Mouse (Mus musculus) gastrocnemius, adult 8-10 months (tissue): Measurements from ENCODE around the gene Ms4a4c. TPM values are rescaled to one million over a fixed set of nuclear protein-coding genes. Genes with fewer than 3 reads are reported as not detected.
"Not testable (repeated sequence)": the region's sequence is repeated elsewhere in the genome, so short reads cannot be mapped to it uniquely, and the experiment has no call there.

ENCODE experiments used
- DNase-seq, 2 experiments: peaks; one replicate each; pipeline ENCODE4 v3.0.0; 2022; ENCODE audit warnings: low spot score in 2 of 2
- total RNA-seq, 4 experiments: library from RNA; stranded (reverse); gene quantifications; 2 replicates each; pipeline ENCODE4 v1.2.4; 2022

Ms4a4c gene
- total RNA-seq, result not detected

DNA sequence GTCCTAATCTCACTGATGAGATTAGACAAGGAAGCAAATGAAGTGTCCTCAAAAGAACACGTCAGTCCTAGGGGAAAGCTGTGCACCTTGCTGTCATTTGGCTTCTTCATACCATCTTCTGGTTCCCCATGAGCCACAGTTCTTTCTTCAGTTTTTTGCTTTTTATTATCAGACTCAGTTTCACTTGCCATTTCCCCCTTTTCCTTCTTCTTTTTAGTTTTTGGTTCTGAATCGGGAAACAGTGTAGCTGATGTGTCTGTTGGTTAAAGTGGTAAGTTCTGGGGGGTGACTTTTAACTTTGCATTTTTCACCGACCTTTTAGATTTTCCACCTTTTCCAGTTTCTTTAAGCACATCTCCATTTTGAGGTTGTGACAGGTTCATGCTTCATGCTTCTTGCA is at the start of gene Ms4a4c:
Gene Ms4a4c (plus strand): TSS at position 244 of the 400 bp plus-strand sequence.
- DNase-seq, result no peak

DNA sequence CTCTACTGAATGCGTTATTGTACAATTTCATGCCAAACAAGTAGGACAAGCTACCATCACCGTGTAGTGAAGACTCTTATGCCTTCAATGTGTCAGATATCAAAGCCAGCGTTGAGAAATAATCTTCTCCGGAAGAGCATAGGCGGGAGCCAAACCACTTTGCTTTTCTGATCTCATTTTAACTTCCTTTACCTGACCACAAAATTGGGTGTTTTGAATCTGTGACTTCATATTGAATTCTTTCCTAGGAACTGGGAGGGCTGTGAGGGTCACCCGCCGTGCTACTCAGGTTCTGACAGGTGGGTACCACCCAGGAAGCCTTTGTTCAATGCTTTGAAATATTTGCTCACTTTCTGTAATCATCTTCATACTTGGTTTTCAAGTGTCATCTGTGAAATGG is 48.8 kb upstream of the Ms4a4c start:
- DNase-seq, result no peak

DNA sequence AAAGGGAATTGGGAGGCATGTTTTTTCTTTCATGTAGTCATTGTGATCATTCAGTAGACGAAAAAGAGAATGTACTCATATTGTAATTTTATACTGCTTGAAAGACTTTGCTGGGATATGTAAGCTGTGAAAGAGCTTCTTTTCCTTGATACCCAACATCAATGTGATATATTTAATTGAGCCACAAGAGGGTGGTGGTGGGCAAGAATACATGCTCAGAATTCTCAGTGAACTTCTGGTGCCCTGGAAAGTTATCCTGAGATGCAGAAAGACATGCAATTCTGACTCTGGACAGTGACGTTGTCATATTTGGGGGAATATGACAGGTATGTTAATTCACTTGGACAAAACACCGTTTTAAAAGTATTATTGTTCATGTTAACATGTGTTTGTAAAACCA is 44.5 kb upstream of the Ms4a4c start:
- no peak for DNase-seq

DNA sequence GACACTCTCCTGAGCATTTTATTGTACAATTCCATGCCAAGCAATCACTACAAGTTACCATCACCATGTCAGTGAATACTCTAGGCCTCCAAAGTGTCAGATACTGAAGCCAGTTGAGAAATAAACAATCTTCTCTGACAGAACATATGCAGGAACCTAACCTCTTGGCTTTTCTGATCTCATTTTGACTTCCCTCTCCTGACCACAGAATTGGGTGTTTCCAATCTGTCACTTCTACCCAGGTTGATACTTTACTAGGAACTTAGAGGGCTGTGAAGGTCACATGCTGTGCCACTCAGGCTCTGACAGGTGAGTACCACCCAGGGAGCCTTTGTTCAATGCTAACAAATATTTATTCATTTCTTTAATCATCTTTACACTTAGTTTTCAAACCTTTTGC is 42.6 kb upstream of the Ms4a4c start:
- no peak for DNase-seq

DNA sequence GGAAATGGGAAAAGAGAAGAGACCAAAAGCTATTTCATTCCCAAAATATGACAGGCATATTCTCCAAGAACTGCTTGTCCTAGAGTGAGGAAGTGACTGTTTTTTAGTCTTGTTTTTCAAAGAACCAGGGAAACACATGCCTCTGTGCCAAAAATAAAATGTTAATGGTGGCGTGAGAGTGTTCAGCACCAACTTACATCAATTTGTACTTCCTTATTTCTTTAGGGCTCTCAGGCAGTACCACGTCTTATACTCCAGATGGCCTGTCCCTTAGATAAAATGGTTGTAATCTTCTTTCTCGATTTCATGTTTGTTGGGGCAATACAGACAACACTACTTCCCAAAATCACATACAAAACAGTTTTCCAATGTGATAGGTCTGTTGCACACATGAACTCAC is 36.3 kb upstream of the Ms4a4c start:
- no peak for DNase-seq

DNA sequence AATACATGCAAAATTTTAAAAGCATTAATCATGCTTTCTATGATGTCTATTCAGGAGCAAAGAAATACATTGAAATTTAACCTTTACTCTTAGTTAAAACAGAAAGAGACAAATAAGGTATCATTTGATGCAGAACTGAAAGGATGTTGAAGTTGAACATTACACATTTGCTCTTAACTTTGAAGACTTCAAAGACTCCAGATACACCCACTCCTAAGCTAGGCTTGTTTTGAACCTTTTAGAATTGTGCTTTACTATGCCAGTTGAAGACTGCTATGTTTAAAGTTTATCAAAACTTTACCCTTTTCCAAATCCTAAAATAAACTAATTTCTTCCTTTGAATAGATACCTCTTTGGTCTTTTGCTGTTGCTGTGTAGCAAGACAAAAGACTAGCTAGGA is 33.4 kb upstream of the Ms4a4c start:
- no peak for DNase-seq

DNA sequence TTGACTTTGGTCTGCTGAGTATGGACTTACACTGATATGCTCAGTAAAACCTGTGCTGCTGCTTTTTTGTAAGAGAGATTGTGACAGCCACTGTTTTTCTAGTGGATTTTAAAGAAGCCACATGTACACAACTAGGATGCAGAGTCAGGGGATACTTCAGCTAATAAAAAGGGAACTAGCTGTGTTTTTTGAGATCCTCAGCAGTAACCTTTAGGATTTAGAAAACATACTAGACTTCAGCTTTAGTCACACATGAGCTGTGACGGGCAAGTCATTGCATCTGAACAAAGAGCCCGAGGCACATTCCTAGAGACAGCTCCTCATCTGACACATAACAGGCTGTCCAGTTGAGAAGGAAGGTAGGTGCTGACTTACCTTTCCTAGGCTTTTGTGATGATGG is 29.3 kb upstream of the Ms4a4c start, which contains the start of gene Ms4a4a:
Gene Ms4a4a (plus strand): TSS at position 251 of the 400 bp plus-strand sequence.
- DNase-seq, result no peak

DNA sequence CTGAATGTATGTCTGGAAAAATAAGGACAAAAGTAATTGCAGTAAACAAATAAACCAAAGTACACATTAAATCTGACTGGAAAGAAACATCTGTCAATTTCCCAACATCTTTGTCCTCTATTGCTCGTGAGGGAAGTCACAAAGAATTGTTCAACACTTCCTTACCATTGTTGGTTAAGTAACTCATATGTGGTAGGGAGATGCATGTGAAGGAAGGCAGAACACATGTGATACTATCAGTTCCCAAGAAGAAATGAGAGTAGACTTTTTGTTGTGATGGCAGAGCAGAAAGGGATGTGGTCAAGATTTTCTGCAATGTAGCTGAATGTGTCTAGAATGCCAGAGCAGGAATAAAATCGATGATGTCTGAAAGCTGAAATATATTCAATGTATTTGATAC is 28.2 kb upstream of the Ms4a4c start:
- DNase-seq, result no peak

DNA sequence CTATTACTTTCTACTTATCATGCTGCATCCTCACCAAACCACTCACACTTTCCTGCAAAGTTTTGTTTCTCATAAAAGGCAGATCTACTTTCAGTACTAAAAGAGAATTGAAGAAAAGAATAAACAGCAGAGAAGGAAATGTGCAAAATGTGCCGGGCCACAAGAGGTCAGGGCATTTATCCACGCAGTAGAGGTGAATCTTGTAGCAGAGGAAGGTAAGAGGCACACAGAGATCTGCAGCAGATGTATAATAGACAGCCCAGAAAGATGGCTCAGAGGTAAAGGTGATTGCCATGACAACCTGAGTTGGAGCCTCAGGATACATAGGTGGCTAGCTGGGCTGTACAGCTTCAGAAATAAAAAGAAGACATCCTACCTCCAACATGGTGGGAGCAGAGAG is 17.5 kb upstream of the Ms4a4c start:
- no peak for DNase-seq

DNA sequence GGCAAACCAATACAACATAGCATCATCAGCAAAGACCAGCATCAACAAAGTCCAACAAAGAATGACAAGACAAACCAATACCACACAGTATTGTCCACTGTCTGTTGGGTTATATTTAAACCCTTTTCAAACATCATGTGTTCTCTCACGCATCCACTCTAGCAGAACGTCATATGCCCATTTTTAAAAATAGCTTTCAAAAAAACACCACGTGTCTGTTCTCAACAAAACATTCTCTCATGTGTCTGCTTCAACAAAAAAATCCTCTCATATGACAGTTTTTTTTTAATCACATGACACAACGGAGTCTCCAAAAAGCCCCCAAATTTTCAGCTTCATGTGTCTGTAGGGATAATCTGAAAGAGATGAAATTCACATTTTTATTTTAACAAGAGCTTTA is 16.9 kb upstream of the Ms4a4c start:
- no peak for DNase-seq

DNA sequence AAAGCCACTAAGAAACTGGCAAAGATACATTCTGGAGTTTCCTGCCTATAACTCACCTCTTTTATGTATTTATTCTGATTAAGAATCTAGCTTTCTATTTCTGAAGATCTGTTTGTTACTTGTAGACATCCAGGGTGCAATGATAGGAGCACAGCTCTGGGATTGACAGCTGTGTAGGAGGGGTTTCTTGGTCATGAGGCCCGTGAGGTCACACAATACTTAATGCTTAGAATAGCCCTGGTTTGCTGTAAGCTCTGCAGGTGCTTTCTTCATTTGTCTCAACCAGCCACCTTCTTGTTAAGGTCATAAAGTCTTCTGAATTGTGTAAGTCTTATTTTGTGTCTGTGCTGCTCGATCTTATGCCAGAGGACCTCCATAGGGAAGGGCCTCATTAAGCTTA is 15.6 kb upstream of the Ms4a4c start:
- no peak for DNase-seq

DNA sequence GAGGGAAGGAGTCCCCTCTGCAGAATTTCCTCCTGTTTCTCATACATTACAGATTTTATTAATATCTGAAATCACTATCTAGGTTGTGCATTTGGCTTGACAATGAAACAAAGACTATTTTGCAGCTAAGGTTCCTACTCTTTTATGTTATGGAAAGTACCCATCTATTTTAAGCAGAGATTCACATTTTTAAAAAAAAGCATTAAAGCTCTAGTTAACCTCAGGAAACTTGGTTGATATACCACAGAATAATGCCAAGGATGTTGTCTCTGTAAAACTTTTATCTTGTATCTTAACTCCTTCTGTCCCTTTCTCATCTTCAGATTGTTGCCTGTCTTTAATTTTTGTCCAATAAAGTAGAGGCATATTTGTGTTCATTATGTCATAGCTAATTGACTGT is 8.8 kb upstream of the Ms4a4c start:
- DNase-seq, result no peak

DNA sequence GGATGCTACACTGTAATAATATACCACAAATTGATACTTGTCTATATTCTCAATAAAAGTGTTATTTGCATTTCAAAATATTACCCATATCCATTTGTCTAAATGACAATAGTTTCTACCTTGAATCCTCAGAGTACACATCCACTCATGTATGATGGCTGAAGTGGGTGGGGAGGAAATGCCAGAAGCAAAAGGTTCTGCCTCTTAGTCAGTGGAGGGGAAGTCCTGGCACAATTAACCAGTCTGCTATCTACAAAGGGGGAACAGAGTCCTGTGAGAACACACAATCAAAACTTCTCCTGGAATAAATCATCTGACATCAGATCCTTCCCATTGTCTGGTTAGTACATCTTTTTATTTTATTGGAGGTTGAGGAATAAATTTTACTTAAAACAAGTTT is 2.9 kb downstream of the Ms4a4c start:
- DNase-seq, result no peak

DNA sequence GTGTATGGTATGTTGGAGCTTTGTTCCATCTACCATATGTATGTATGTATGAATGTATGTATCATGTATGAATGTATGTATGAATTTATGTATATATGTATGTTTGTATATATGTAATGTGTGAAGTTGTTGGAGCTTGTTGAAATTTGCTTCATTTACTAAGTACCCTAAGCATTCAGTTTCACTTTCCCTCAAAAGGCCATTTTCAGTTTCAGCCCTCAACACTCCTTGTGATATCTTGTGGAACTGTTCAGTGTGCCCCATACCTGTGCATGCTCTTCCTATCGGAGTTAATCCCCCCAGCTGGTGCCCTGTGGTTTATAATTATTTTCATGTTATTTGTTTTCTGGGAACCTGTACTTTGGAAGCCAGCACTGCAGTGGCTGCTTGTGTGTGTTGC is 4.0 kb downstream of the Ms4a4c start:
- DNase-seq, result no peak

DNA sequence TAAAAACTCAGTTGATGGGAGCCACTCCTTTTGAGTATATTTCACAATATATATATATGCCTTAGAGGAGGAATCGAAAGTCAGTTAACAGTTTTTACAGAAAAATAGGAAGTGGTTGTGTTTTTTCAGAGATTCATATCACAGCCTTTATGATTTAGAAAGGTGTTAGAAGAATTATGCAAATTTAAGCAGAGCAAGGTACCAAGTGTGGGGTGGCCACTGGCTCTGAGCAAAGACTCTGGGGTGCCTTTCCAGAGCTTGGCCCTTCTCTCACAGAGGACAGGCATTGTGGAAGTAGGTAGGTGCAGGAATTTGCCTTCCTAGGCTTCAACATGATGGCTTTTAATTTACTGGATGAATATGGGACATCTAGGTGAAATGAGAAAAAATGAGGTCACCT is 7.1 kb downstream of the Ms4a4c start:
- DNase-seq, result no peak

DNA sequence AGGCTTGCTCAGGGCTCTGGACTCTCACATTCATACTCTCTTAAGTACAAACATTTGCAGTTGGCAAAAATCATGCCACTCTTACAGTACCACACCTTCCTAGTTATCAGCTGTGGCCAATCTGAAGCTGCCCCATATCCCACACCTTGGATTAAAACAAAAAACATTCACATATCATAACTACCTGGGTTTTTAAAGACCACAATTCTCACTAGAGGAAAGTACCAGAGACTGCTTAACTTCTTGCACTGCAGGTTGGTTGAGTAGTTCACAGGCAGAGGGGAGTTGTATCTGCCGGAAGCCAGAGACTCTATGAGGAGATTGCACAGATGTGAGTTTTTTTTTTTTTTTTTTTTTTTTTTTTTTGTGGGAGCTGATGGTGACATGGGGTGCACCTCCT is 9.5 kb downstream of the Ms4a4c start:
- no peak for DNase-seq

DNA sequence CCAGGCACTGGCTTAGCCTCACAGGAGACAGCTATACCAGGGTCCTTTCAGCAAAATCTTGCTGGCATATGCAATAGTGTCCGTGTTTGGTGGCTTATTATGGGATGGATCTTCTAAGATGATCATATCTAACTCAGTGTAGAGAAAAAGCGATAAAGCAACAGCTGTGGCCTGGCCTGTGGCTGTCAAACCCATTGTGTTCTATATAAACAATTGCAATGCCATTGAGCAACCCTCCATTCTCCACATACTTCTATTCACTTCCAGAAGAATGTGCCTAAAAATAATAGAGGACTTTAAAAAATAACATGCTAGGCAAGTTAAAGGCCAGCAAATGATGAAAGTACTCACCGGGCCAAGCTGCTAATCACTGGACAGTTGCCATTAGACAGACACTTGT is 11.0 kb downstream of the Ms4a4c start:
- DNase-seq, result no peak

DNA sequence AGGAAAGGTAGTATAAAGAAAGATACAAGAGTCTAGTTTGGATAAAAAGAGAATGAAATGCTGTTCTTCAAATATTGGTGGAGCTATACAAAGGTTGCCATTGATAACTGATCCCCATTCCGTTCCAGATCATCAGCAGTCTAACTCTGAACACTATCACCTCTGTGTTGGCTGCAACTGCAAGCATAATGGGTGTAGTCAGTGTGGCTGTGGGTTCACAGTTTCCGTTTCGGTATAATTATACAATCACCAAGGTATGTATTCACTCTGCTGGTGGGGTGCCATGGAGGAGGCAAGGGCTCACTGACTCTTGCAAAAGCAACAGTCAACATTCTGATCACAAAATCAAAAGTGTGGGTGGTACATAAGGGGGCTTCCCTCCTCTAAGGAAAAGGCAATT is 14.3 kb downstream of the Ms4a4c start:
- not testable (repeated sequence) for DNase-seq

DNA sequence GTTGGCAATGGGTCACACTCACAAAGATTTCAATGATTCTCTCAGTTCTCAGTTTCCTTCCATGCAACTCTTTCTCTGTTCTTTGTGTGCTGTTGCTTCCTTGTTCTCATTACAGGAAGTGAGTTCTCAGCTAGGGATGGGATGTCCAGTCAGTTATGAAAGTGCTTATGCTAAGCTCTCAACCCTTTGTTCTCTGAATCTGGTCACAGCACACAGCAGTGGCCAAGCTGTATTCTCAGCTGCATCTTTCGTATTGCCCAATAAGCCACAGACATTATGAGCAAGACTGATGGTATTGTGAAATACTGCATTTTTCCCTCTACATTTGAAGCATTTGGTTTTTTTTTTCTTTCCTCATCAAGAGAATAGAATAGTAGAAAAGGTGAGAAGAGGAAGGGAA is 26.6 kb downstream of the Ms4a4c start:
- DNase-seq, result not testable (repeated sequence)

DNA sequence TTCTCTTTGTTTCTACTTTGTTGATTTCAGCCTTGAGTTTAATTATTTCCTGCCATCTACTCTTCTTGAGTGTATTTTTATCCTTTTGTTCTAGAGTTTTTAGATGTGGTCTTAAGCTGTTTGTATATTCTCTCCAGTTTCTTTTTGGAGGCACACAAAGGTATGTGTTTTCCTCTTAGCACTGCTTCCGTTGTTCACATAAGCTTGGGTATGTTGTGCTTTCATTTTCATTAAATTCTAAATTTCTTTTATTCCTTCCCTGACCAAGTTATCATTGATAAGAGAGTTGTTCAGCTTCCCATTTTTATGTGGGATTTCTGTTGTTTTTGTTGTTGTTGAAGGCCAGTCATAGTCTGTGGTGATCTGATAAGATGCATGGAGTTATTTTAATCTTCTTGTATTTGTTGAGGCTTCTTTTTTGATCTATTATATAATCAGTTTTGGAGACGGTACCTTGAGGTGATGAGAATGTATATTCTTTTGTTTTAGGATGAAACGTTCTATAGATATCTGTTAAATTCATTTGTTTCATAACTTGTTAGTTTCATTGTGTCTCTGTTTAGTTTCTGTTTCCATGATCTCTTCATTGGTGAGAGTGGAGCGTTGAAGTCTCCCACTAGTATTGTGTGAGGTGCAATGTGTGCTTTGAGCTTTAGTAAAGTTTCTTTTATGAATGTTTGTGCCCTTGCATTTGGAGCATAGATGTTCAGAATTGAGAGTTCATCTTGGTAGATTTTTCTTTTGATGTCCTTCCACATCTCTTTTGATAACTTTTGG is 30.7 kb downstream of the Ms4a4c start:
- no peak for DNase-seq

DNA sequence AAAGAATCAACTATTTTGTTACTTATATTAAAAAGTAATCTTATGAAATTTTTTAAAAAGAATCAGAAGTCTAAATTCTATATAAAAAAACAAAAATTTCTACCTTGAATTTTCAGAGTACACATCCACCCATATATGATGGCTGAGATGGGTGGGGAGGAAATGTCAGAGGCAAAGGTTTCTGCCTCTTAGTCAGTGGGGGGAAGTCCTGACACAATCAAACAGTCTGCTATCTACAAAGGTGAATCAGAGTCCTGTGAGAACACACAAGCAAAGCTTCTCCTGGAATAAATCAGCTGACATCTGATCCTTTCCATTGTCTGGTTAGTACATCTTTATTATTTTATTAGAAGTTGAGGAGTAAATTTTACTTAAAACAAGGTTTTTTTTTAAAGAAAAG is 38.8 kb downstream of the Ms4a4c start, which contains the start of gene Ms4a4b:
Gene Ms4a4b (plus strand): TSS at position 216 of the 400 bp plus-strand sequence.
- DNase-seq, result no peak

DNA sequence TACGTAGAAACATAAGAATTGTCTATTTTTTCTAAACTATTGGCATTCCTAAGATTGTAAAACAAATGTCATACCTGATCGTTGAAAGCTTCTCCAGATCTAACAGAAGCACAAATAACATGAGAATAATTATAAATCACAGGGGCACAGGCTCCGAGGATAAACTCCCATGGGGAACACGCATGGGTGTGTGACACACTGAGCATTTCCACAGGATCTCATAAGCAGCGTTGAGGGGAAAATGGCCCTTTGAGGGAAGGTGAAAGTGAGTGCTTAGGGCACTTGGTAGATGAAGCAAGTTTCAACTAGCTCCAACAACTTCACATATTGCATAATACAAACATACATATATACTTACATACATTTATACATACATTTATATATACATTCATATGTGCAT is 39.4 kb downstream of the Ms4a4c start:
- no peak for DNase-seq

DNA sequence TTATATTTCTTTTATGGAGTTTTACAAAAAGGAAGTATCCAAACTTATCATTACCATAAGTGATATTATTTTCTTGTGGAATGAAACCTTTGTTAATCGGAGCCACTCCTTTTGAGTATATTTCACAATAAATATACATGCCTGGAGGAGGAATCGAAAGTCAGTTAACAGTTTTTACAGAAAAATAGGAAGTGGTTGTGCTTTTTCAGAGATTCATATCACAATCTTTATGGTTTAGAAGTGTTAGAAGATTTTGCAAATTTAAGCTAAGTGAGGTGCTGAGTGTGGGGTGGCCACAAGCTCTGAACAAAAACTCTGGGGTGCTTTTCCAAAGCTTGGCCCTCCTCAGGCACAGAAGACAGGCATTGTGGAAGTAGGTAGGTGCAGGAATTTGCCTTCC is 42.7 kb downstream of the Ms4a4c start:
- DNase-seq, result no peak

DNA sequence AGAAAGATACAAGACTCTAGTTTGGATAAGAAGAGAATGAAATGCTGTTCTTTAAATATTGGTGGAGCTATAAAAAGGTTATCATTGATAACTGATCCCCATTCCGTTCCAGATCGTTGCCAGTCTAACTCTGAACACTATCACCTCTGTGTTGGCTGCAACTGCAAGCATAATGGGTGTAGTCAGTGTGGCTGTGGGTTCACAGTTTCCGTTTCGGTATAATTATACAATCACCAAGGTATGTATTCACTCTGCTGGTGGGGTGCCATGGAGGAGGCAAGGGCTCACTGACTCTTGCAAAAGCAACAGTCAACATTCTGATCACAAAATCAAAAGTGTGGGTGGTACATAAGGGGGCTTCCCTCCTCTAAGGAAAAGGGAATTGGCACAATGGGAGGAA is 54.5 kb downstream of the Ms4a4c start:
- not testable (repeated sequence) for DNase-seq
